Mouse (Mus musculus): ENCODE measurements around the gene S100pbp.
"Not testable (repeated sequence)": the region's sequence is repeated elsewhere in the genome, so short reads cannot be mapped to it uniquely, and the experiment has no call there.

Gene S100pbp

GRCm38 (mm10) chr4:129220376-129221089 lies 31.0 kb upstream of the S100pbp start:
- DNase-seq (ENCODE audit: low spot score) = peak; percentile 53

GRCm38 (mm10) chr4:129219198-129219597 lies 29.7 kb upstream of the S100pbp start:
- DNase-seq (ENCODE audit: low spot score) = no peak

GRCm38 (mm10) chr4:129218569-129219175 lies 29.1 kb upstream of the S100pbp start:
- no peak for DNase-seq (ENCODE audit: low spot score)

GRCm38 (mm10) chr4:129212486-129212885 lies 23.0 kb upstream of the S100pbp start:
- DNase-seq (ENCODE audit: low spot score) = not testable (repeated sequence)

GRCm38 (mm10) chr4:129211461-129211860 lies 21.9 kb upstream of the S100pbp start:
- peak; percentile 52 for DNase-seq (ENCODE audit: low spot score)

- DNase-seq (ENCODE audit: low spot score) = peak; percentile 59
Measured at GRCm38 (mm10) chr4:129209504-129209903, 20.0 kb upstream of the S100pbp start.

GRCm38 (mm10) chr4:129206792-129207191 lies 17.3 kb upstream of the S100pbp start:
- no peak for DNase-seq (ENCODE audit: low spot score)

- DNase-seq (ENCODE audit: low spot score) = peak; percentile 59
Measured at GRCm38 (mm10) chr4:129204655-129205054, 15.1 kb upstream of the S100pbp start.

GRCm38 (mm10) chr4:129197514-129197913 lies 8.0 kb upstream of the S100pbp start:
- DNase-seq (ENCODE audit: low spot score) = no peak

GRCm38 (mm10) chr4:129194280-129194679 lies 4.8 kb upstream of the S100pbp start:
- no peak for DNase-seq (ENCODE audit: low spot score)

- no peak for DNase-seq (ENCODE audit: low spot score)
Measured at GRCm38 (mm10) chr4:129191691-129192090, 2.2 kb upstream of the S100pbp start.

- no peak for DNase-seq (ENCODE audit: low spot score)
Measured at GRCm38 (mm10) chr4:129190538-129190937, 1.0 kb upstream of the S100pbp start.

GRCm38 (mm10) chr4:129188803-129189541 lies 555 bp downstream of the S100pbp start:
- peak; percentile 79 for DNase-seq (ENCODE audit: low spot score)

GRCm38 (mm10) chr4:129188041-129188659 lies 1.4 kb downstream of the S100pbp start:
- peak; percentile 35 for DNase-seq (ENCODE audit: low spot score)

GRCm38 (mm10) chr4:129179560-129179959 lies 10.0 kb downstream of the S100pbp start:
- peak; percentile 53 for DNase-seq (ENCODE audit: low spot score)

GRCm38 (mm10) chr4:129172529-129172928 lies 17.0 kb downstream of the S100pbp start:
- DNase-seq (ENCODE audit: low spot score) = no peak

- DNase-seq (ENCODE audit: low spot score) = no peak
Measured at GRCm38 (mm10) chr4:129161581-129162255, 27.8 kb downstream of the S100pbp start.

- no peak for DNase-seq (ENCODE audit: low spot score)
Measured at GRCm38 (mm10) chr4:129161076-129161475, 28.5 kb downstream of the S100pbp start.

GRCm38 (mm10) chr4:129158549-129158948 lies 31.0 kb downstream of the S100pbp start:
- no peak for DNase-seq (ENCODE audit: low spot score)

GRCm38 (mm10) chr4:129157541-129157940 lies 32.0 kb downstream of the S100pbp start:
- DNase-seq (ENCODE audit: low spot score) = no peak

- no peak for DNase-seq (ENCODE audit: low spot score)
Measured at GRCm38 (mm10) chr4:129151276-129151811, 38.2 kb downstream of the S100pbp start.

GRCm38 (mm10) chr4:129149321-129149720 lies 40.2 kb downstream of the S100pbp start:
- no peak for DNase-seq (ENCODE audit: low spot score)

All from MN1 (cell line).